Mouse (Mus musculus): ENCODE data around the gene Ctdspl. TPM values are rescaled to one million over a fixed set of nuclear protein-coding genes. Genes with fewer than 3 reads are reported as not detected.

The Ctdspl gene
- polyA plus RNA-seq, 1 experiment from 2014 or later = 11.0 TPM

DNA sequence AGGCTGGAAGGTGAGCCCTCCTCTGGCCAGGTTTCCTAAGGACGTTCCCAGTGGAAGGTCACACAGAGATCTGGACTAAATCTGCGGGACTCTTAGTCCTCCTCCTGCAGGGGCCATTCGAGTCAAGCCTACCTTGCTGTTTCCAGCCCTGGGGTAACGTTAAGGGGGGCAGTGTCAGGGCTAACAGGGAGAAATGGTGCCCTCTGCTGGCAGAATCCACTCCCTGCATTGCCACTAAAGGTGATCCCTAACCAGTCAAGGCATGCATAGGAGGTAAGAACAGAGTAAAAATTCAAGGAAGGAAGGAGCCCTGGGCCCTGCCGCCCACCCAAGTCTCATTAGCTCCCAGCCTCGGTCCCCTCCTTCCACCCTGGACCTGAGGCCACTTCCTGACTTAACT lies 141.3 kb downstream of the Ctdspl start:
- Histone ChIP-seq H3K4me3 (no peak overlapping the region), H3K4me1 (peaks cover 42% of the 10 kb centered on the region), H3K27me3 (replicated peaks; ENCODE audit: low read depth, poor library complexity, severe bottlenecking) (0 out of 2 replicates have a peak, but pooled peaks cover 10% of the 10 kb centered on the region), H3K9me3 (no peaks in the 10 kb centered on the region), H3K36me3 (replicated peaks) (peaks cover 16% of the 10 kb centered on the region), H3K27ac (replicated peaks) (no peak overlapping the region)
- DNase-seq (ENCODE audit: low spot score) = peak; percentile 83
- WGBS = 5% methylated on average over 6 of the region's 6 CpGs

DNA sequence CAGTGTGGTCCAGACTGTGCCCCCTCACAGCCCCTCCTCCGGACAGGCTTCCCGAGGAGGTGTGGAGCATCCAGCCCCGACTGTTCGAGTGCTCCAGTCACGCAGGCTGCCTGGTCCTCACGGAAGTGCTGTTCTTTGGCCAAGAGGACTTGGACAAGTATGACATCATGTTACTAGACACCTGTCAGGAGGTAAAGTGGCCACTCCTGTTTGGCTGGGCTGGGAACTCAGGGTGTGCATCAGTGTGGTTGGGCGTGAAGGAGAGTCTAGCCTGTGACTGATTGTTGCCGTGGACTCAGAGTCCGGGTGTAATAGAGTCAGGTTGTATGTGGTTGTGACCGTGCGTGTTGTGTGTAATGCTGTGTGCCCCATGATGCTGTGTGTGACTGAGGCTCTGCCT lies 142.0 kb downstream of the Ctdspl start:
- no peaks in the 10 kb centered on the region for H3K9me3 ChIP-seq
- WGBS = 87% methylated on average over 11 of the region's 11 CpGs
- H3K4me3 ChIP-seq = no peak overlapping the region
- no peak overlapping the region for H3K27ac ChIP-seq (replicated peaks)
- H3K27me3 ChIP-seq (replicated peaks; ENCODE audit: low read depth, poor library complexity, severe bottlenecking) = 0 out of 2 replicates have a peak, but pooled peaks cover 5% of the 10 kb centered on the region
- H3K36me3 ChIP-seq (replicated peaks) = peaks cover 23% of the 10 kb centered on the region
- no peak for DNase-seq (ENCODE audit: low spot score)
- H3K4me1 ChIP-seq = peaks cover 35% of the 10 kb centered on the region

DNA sequence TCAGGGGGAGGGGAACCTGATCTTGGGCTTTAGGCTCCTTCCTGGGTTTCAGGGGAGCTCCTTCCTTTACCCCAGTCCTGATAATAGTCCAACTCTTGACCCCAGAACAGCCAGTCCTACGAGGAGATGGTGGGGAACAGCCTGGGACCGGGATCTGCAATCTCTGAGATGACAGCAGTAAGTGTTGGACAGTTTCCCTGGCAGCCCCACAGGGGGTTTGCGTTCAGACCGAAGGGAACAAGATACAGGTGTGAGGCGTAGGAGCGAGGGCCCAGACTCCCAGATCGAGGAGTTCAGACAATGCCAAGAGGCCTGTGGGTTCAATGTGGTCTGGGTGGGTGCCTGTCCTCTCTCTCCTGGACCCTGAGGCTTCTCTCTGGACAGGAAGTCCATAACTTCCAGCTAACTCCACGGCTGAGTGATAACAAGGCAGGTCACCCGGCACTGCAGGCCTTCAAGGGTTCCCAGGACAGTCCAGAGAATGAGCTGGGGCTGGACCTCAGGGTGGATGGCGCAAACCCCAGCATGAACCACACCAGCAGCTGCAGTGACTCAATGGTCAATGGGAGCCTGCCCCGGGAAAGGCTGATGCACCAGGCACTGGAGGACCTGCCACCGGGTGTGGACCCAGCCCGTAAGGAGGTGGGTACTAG lies 144.0 kb downstream of the Ctdspl start:
- H3K27ac ChIP-seq (replicated peaks) = no peak overlapping the region
- H3K4me3 ChIP-seq = no peak overlapping the region
- peaks cover 43% of the 10 kb centered on the region for H3K36me3 ChIP-seq (replicated peaks)
- DNase-seq (ENCODE audit: low spot score) = no peak
- peaks cover 25% of the 10 kb centered on the region for H3K4me1 ChIP-seq
- H3K27me3 ChIP-seq (replicated peaks; ENCODE audit: low read depth, poor library complexity, severe bottlenecking) = 0 out of 2 replicates have a peak, but pooled peaks cover 5% of the 10 kb centered on the region
- no peaks in the 10 kb centered on the region for H3K9me3 ChIP-seq
- 87% methylated on average over 13 of the region's 13 CpGs for WGBS

DNA sequence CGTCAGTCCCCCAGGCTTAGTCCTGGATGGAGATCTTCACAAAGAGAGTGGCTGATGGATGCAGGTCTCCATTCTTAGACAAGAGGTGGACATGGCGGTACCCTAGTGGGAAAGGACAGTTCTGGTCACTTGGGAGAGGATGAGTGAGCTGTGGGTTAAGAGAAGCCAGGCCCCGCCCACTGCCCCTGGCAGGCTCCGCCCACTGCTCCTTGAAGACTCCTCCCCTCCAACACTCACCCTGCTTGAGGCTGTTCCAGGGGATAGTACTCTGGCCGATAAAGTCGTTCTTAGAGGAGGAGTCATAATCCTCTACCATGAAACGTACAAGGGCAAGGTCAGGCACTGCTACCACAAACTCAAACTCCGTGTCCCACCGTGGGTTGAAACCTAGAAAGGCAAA lies 145.5 kb downstream of the Ctdspl start:
- 82% methylated on average over 9 of the region's 9 CpGs for WGBS
- no peak for DNase-seq (ENCODE audit: low spot score)
- peaks cover 25% of the 10 kb centered on the region for H3K4me1 ChIP-seq
- H3K36me3 ChIP-seq (replicated peaks) = peaks cover 57% of the 10 kb centered on the region
- H3K27me3 ChIP-seq (replicated peaks; ENCODE audit: low read depth, poor library complexity, severe bottlenecking) = no peaks in the 10 kb centered on the region
- H3K4me3 ChIP-seq = no peak overlapping the region
- no peak overlapping the region for H3K27ac ChIP-seq (replicated peaks)
- no peaks in the 10 kb centered on the region for H3K9me3 ChIP-seq

DNA sequence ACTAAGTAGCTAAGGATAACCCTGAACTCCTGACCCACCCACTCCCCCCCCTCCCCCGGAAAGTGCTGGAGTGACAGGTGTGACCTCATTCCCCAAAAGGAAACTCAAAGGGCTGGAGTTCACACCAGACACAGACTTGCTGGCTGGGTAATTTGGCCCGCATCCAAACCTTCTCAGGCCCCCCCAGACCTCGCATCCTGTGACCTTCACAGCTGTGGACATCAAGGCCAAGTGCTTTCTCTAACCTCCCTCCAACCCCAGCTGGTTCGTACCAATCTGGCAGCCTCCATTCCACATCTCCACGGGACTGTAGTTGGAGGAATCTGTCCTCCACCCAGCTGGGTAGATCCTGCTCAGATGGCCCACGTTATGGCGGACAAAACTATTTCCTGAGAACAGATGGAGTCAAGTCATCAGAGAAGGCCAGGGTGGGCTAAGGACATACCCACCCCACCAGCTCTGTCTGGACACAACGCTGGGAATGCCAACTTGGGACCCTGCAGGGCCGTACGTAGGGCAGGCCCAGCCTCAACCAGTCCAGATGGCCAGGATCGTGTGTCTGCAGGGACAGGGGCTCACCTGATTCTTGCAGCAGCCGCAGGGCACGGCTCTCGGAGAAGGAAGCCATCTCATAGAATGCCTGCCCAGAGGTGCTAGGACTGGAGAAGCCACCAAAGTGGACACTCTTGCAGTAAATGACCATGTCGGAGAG lies 147.1 kb downstream of the Ctdspl start:
- 88% methylated on average over 15 of the region's 15 CpGs for WGBS
- Histone ChIP-seq H3K27ac (replicated peaks) (no peak overlapping the region), H3K36me3 (replicated peaks) (peaks cover 70% of the 10 kb centered on the region)

DNA sequence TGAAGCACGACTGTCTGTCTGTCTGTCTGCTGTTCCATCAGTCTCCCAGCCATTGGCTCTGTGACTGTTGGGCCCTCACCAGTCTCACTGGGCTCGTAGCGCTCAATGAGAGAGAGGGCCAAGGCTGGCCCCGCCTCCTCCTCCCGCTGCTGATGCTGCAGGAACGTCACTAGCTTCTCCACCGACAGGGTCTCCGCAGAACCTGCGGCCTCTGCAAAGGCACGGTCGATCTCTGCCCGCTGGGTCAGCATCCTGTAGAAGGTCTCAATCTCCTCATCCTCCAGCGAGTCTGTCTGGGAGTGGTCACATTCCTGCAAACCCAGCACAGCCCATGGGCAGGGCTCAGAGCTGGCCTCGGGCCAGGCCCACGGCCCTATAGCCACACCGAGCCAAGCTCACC lies 149.4 kb downstream of the Ctdspl start:
- no peak overlapping the region for H3K4me3 ChIP-seq
- H3K4me1 ChIP-seq = peaks cover 14% of the 10 kb centered on the region
- H3K27me3 ChIP-seq (replicated peaks; ENCODE audit: low read depth, poor library complexity, severe bottlenecking) = no peaks in the 10 kb centered on the region
- H3K9me3 ChIP-seq = no peaks in the 10 kb centered on the region
- H3K36me3 ChIP-seq (replicated peaks) = peaks cover 88% of the 10 kb centered on the region
- no peak for DNase-seq (ENCODE audit: low spot score)
- 76% methylated on average over 16 of the region's 16 CpGs for WGBS
- no peak overlapping the region for H3K27ac ChIP-seq (replicated peaks)

More for the DNA sequence above, 147.1 kb downstream of the Ctdspl start:
- Histone ChIP-seq H3K4me3 (no peak overlapping the region), H3K9me3 (no peaks in the 10 kb centered on the region), H3K4me1 (peaks cover 13% of the 10 kb centered on the region), H3K27me3 (replicated peaks; ENCODE audit: low read depth, poor library complexity, severe bottlenecking) (no peaks in the 10 kb centered on the region)
- no peak for DNase-seq (ENCODE audit: low spot score)

DNA sequence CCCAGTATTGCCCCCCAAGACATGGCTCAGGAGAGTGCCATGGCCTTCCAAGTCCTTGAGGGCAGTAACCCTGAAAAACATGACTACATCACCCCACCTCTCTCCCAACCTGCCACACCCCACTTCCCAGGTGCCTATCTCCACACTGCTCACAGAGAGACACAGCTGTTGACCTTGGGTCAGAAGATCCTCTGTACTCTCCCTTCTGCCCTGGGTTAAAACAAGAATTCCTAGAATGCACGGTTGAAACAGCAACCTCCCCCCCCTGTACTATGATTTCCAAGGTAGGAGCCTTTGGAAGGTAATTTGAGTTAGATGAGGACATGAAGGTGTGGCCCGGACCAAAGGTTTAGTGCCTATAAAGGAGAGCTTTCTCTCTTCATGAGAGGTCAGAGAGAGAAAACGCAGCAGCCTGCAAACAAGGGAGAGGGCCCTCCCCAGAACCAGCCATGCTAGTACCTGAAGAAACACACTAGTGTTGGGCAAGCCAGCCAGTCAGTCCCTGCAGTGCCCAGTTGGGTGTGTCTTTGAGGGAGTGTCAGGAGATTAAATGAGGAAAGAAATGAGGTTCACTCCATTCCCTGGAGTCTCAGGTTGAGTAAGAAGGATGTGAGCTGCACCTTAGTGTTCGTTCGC lies 153.9 kb downstream of the Ctdspl start:
- H3K27me3 ChIP-seq (replicated peaks; ENCODE audit: low read depth, poor library complexity, severe bottlenecking) = no peaks in the 10 kb centered on the region
- WGBS = 81% methylated on average over 5 of the region's 5 CpGs
- DNase-seq (ENCODE audit: low spot score) = no peak
- H3K36me3 ChIP-seq (replicated peaks) = peaks cover 59% of the 10 kb centered on the region
- no peak overlapping the region for H3K27ac ChIP-seq (replicated peaks)
- H3K4me1 ChIP-seq = peaks cover 41% of the 10 kb centered on the region
- no peaks in the 10 kb centered on the region for H3K9me3 ChIP-seq
- no peak overlapping the region for H3K4me3 ChIP-seq

DNA sequence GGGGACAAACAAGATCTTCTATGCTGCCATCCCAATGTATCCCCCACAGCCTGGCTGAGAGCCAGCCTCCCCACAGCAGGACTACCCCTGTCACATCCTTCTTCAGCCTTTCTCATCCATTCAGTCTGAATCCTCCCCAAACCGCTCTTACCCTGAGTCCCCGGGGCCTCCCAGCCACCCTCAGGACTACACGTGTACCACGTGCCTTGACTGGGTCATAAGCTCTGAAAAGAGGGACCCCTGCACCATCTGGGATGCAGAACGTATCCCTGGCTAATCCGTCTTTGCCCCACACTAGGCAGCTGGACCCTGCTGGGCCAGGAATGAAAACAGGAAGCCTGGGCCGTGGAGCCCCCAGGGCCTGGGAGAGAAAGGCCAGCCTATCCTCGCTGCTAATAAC lies 155.8 kb downstream of the Ctdspl start:
- Histone ChIP-seq H3K27ac (replicated peaks) (peak overlapping the region; percentile 81), H3K4me1 (peaks cover 56% of the 10 kb centered on the region)
- WGBS = 8% methylated on average over 8 of the region's 8 CpGs

DNA sequence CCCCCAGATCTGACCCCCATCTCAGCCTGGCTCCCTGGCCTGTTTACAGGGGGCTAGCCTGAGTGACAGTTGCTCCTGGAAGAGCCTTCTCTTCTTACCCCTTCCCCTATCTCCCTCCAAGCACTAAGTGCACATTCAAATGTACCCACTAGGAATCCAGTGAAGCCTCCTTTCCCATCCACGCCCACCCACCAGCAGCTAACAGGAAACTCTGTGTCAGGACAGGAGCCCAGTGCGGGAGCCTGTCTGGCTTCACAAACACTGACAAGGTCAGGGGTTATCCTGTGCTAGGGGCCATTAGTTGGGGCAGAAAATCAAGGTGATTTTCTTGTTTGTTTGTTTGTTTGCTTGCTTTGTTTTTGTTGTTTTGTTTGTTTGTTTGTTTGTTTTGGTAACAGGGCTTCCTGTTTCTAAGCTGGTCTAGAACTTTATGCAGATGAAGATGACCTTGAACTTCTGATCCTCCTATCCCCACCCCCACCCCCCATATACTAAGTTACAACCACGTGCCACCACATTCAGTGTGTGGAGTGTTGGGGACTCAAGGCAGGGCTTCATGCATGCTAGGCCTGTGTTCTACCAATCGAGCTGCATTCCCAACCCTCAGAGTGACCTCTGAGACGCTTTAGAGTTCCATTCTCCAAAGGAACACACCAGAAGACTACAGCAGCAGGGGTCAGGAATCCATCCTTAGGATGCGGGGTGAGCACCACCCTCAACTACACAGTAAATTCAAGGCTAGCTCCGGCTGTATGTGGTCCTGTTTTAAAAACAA lies 156.6 kb downstream of the Ctdspl start:
- H3K9me3 ChIP-seq = no peaks in the 10 kb centered on the region
- peaks cover 65% of the 10 kb centered on the region for H3K4me1 ChIP-seq
- H3K36me3 ChIP-seq (replicated peaks) = peaks cover 36% of the 10 kb centered on the region
- DNase-seq (ENCODE audit: low spot score) = peak; percentile 42
- H3K4me3 ChIP-seq = no peak overlapping the region
- H3K27me3 ChIP-seq (replicated peaks; ENCODE audit: low read depth, poor library complexity, severe bottlenecking) = no peaks in the 10 kb centered on the region
- H3K27ac ChIP-seq (replicated peaks) = peak overlapping the region; percentile 81
- 56% methylated on average over 7 of the region's 7 CpGs for WGBS

More for the DNA sequence above, 155.8 kb downstream of the Ctdspl start:
- no peak overlapping the region for H3K4me3 ChIP-seq
- no peaks in the 10 kb centered on the region for H3K9me3 ChIP-seq
- H3K36me3 ChIP-seq (replicated peaks) = peaks cover 42% of the 10 kb centered on the region
- H3K27me3 ChIP-seq (replicated peaks; ENCODE audit: low read depth, poor library complexity, severe bottlenecking) = no peaks in the 10 kb centered on the region
- peak; percentile 67 for DNase-seq (ENCODE audit: low spot score)

DNA sequence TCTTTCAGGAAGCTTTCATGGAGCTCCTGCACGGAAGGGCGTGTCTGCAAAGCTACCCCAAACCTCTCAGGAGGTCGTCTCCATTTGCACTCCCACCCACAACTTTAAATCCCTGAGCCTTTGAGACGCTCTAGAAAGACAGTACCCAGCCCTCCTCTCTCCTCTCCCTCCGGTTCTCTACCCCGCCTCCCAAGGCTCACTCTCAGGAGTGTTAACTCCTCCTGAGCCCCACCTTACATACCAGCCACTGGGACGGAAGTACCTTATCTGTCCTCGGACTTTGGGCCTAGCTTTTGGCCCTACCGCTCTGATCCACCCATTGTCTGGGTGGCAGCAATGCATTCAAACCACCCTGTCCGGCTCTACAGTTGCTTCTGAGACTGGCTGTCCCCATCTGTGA lies 157.7 kb downstream of the Ctdspl start:
- H3K9me3 ChIP-seq = no peaks in the 10 kb centered on the region
- no peaks in the 10 kb centered on the region for H3K27me3 ChIP-seq (replicated peaks; ENCODE audit: low read depth, poor library complexity, severe bottlenecking)
- peaks cover 25% of the 10 kb centered on the region for H3K36me3 ChIP-seq (replicated peaks)
- no peak overlapping the region for H3K27ac ChIP-seq (replicated peaks)
- 83% methylated on average over 10 of the region's 10 CpGs for WGBS
- peaks cover 76% of the 10 kb centered on the region for H3K4me1 ChIP-seq
- no peak for DNase-seq (ENCODE audit: low spot score)
- H3K4me3 ChIP-seq = no peak overlapping the region

DNA sequence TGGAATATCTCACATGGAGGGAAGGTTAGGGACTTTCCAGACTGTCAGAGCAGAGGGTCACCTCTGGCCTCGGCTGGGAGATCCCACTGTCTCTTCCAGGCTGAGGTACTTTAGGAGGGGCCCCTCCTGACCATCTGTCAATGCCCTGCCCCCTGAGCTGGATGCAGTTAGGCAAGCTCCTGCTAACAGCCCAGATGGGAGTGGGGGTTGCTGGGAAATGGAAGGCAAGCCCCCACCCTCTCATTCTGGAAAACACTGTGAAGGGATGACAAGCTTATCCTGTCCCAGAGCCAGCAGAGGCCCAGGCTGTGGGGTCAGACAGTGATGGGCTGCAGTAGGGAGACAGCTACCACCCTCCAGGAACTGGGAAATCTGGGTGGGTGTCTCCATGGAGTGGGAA lies 160.2 kb downstream of the Ctdspl start:
- DNase-seq (ENCODE audit: low spot score) = no peak
- no peak overlapping the region for H3K4me3 ChIP-seq
- H3K9me3 ChIP-seq = no peaks in the 10 kb centered on the region
- H3K4me1 ChIP-seq = peaks cover 71% of the 10 kb centered on the region
- WGBS = 44% methylated on average over 1 of the region's 1 CpGs
- H3K36me3 ChIP-seq (replicated peaks) = peaks cover 10% of the 10 kb centered on the region
- H3K27me3 ChIP-seq (replicated peaks; ENCODE audit: low read depth, poor library complexity, severe bottlenecking) = peaks cover 12% of the 10 kb centered on the region
- H3K27ac ChIP-seq (replicated peaks) = no peak overlapping the region; the same call in 1 of the 2 replicates

DNA sequence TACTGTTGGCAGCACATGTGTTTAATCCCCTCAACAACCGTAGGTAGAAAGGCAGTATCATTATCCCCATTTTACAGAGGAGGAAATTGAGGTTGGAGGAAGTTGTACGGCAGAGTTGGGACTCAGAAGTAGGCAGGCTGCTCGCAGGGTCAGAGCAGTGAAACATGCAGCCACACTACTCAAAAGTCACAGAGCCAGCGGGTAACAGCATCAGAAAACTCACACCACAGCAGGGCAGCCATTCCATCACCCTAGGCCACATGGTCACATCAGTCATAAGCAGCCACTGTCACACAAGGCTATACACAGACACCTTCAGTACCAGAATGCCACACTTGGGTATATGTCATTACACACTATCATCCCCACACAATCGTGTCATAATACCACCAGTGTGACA lies 161.1 kb downstream of the Ctdspl start:
- Histone ChIP-seq H3K4me3 (no peak overlapping the region; the same call in 1 of the 2 replicates), H3K27me3 (replicated peaks; ENCODE audit: low read depth, poor library complexity, severe bottlenecking) (peaks cover 21% of the 10 kb centered on the region), H3K9me3 (no peaks in the 10 kb centered on the region), H3K4me1 (peaks cover 71% of the 10 kb centered on the region), H3K27ac (replicated peaks) (no peak overlapping the region), H3K36me3 (replicated peaks) (peaks cover 10% of the 10 kb centered on the region)
- 87% methylated on average over 5 of the region's 5 CpGs for WGBS
- DNase-seq (ENCODE audit: low spot score) = no peak

Measured in embryonic facial prominence, embryonic 10.5 days (tissue).